Mouse (Mus musculus) embryonic facial prominence, embryonic 15.5 days (tissue): ENCODE measurements around the gene Il6st. TPM values are rescaled to one million over a fixed set of nuclear protein-coding genes. Genes with fewer than 3 reads are reported as not detected.

ENCODE experiments used
- ATAC-seq: fragments of 200-750 bp; cut with Nextera tagmentation; 2 replicates; pipeline ENCODE4 v1.8.0; 2017; ENCODE audit warnings: low read depth, moderate TSS enrichment; ENCODE audit not compliant: insufficient number of reproducible peaks, low FRiP score, low TSS enrichment
- H3K27ac ChIP-seq: fragments of 300-500 bp; sonication (generic); replicated peaks from 2 replicates; pipeline ENCODE4 v1.5.1; 2015; ENCODE audit warnings: mild to moderate bottlenecking, inconsistent platforms
- H3K27me3 ChIP-seq: fragments of 300-500 bp; sonication (generic); 2 replicates; pipeline ENCODE4 v1.6.1; 2015; ENCODE audit warnings: inconsistent platforms
- H3K36me3 ChIP-seq: fragments of 300-500 bp; sonication (generic); 2 replicates; pipeline ENCODE4 v1.6.1; 2015; ENCODE audit warnings: mild to moderate bottlenecking, inconsistent platforms
- H3K4me1 ChIP-seq: fragments of 300-500 bp; sonication (generic); 2 replicates; pipeline ENCODE4 v1.6.1; 2015; ENCODE audit warnings: inconsistent platforms
- H3K4me2 ChIP-seq: fragments of 300-500 bp; sonication (generic); replicated peaks from 2 replicates; pipeline ENCODE4 v1.6.1; 2015; ENCODE audit warnings: mild to moderate bottlenecking, inconsistent platforms
- H3K4me3 ChIP-seq: fragments of 300-500 bp; sonication (generic); replicated peaks from 2 replicates; pipeline ENCODE4 v1.5.1; 2015; ENCODE audit warnings: mild to moderate bottlenecking, inconsistent platforms
- H3K9ac ChIP-seq: fragments of 300-500 bp; sonication (generic); 2 replicates; pipeline ENCODE4 v1.6.1; 2015; ENCODE audit warnings: inconsistent platforms
- H3K9me3 ChIP-seq: fragments of 300-500 bp; sonication (generic); replicated peaks from 2 replicates; pipeline ENCODE4 v1.6.1; 2016; ENCODE audit warnings: inconsistent platforms
- WGBS: fragments of 180-500 bp; shearing (Covaris S2); methylation state at CpG from one replicate; pipeline ENCODE4 v1.1.7; 2015; 5-methylcytosine and 5-hydroxymethylcytosine counted together
- polyA plus RNA-seq: library from polyadenylated mRNA; unstranded; fragments of >200 nt; fragmentation: Nextera tagmentation; extraction: Ambion mirVana; gene quantifications from 2 replicates; pipeline ENCODE4 v1.2.1, GENCODE M21; 2015

Gene Il6st
- polyA plus RNA-seq, 1 experiment from 2014 or later = 36.4 TPM

DNA sequence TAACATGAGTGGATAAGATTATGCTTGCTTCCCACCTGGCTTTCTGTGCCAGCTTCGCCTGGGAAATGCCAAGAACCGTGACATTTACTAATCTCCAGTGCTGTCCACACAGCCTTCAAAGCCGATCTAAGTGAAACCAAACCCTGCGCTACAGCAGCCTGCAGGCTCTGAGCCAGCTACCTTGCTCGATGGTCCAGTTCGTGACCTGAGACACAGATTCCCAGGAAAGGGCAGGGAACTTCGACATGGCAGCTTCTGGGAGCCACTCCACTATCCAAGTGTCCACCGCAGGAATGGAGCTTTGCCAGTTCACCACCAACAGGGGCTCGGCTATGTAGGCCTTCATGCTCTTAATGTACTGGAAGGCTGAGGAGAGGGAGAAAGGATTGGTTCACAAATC, 69.7 kb downstream of the Il6st start:
- Histone ChIP-seq H3K36me3 (no peaks in the 10 kb centered on the region), H3K4me2 (no peak overlapping the region), H3K27me3 (no peaks in the 10 kb centered on the region), H3K9ac (no peak overlapping the region), H3K4me3 (no peak overlapping the region), H3K27ac (no peak overlapping the region), H3K9me3 (no peaks in the 10 kb centered on the region), H3K4me1 (no peaks in the 10 kb centered on the region)
- ATAC-seq = no peak
- WGBS = 47% methylated on average over 9 of the region's 9 CpGs

DNA sequence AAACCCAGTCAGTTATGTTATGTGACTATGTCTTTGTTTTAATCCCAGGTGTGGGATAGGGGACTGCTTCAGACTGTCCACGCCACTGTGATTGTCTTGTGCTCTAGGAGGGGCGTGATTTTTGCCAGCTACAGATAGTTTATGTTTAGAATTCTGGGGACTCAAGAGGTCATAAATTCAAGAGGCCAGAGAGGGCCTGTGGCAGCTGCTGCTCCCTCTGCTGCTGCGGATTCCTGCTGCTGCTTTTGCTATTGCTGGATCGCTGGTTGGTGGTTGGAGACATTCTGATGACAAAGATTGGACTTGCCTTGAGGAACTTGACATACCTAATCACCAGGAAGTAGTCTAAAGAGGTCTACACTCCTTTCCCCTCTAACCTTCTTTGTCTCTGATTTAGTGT, 72.7 kb downstream of the Il6st start:
- Histone ChIP-seq H3K27ac (no peak overlapping the region), H3K9ac (no peak overlapping the region), H3K4me2 (no peak overlapping the region), H3K27me3 (no peaks in the 10 kb centered on the region), H3K4me1 (no peaks in the 10 kb centered on the region), H3K36me3 (no peaks in the 10 kb centered on the region), H3K9me3 (no peaks in the 10 kb centered on the region), H3K4me3 (no peak overlapping the region)
- ATAC-seq = no peak
- 76% methylated on average over 4 of the region's 4 CpGs for WGBS

DNA sequence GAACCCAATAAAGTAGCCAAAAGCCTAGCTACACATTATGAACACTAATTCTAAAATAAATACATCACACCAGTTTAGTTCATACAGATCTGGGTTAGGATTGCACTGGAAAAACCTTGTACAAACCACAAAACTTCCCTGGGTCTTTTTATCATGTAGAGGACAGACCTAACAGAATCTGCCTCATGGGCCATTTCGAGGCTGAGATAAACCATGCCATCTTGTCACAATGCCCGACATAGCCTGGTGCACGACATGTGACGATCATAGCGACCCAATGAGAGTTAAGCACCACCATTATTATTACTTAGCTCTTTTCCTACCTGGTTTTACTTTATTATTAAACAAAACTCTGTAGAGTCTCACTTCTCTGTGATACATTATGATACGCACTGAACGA, 73.2 kb downstream of the Il6st start:
- Histone ChIP-seq H3K4me1 (no peaks in the 10 kb centered on the region), H3K27me3 (no peaks in the 10 kb centered on the region), H3K36me3 (no peaks in the 10 kb centered on the region), H3K4me2 (no peak overlapping the region), H3K4me3 (no peak overlapping the region), H3K9me3 (no peaks in the 10 kb centered on the region), H3K27ac (no peak overlapping the region), H3K9ac (no peak overlapping the region)
- no peak for ATAC-seq
- 93% methylated on average over 7 of the region's 7 CpGs for WGBS

DNA sequence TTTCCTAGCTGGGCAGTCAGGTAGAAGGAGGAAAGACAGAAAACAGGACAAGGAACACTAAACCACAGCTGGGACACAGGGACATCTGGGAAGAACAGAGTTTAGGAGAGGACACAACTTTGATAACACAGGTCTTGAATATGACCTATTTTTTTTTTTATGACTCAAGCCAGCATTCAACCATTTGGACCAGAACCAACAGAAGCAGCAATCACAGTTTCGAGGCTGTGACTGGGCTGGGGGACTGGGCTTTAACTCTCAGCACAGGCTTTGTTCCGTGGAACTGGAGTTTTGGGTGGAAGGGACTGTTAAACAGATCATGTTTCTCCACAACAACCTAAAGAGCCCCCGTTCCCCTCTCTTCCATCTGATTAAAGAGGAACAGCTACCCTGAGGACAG, 76.7 kb downstream of the Il6st start:
- H3K9ac ChIP-seq = no peak overlapping the region
- no peak overlapping the region for H3K27ac ChIP-seq
- 27% methylated on average over 3 of the region's 3 CpGs for WGBS
- no peaks in the 10 kb centered on the region for H3K36me3 ChIP-seq
- no peak overlapping the region for H3K4me2 ChIP-seq
- ATAC-seq = no peak
- H3K4me1 ChIP-seq = no peaks in the 10 kb centered on the region
- no peaks in the 10 kb centered on the region for H3K27me3 ChIP-seq
- H3K4me3 ChIP-seq = no peak overlapping the region
- H3K9me3 ChIP-seq = no peaks in the 10 kb centered on the region

DNA sequence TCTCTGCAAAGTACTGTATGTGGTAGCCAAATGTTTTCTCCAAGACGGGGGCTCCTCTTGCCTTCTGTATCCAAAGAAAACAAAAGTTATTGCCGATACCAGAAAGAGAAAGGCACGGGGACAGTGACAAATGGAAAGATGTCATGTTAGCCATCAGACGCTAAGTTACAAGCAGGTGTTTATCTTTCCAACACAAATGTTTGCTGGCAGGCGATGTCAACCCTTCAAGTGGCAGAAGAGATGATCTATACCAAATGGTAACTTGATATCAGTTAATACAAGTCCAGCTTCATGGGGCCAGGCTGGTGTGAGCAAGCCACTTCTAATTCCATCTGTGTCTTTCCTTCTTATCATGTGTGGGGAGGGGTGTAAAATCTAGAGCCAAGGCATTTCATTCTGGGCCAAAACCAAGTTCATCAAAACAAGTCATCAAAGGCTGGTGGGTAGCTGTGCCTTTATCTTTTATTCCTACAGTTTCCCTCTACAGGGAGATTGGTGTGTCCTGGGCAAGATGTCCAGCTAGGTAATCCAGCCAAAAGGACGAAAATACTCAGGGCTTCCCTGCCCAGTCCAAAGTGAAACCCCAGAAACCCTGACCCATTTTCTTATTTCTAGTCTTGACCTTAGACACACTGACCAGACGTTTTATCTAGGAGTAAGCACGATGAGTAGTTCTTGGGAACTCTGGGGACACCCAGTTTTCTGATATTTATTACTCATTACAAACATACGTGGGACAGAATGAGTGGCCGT, 77.5 kb downstream of the Il6st start:
- 75% methylated on average over 10 of the region's 10 CpGs for WGBS
- no peak for ATAC-seq
- no peaks in the 10 kb centered on the region for H3K27me3 ChIP-seq
- H3K4me1 ChIP-seq = no peaks in the 10 kb centered on the region
- H3K4me3 ChIP-seq = no peak overlapping the region
- no peak overlapping the region for H3K9ac ChIP-seq
- H3K36me3 ChIP-seq = no peaks in the 10 kb centered on the region
- H3K4me2 ChIP-seq = no peak overlapping the region
- no peaks in the 10 kb centered on the region for H3K9me3 ChIP-seq
- no peak overlapping the region for H3K27ac ChIP-seq

DNA sequence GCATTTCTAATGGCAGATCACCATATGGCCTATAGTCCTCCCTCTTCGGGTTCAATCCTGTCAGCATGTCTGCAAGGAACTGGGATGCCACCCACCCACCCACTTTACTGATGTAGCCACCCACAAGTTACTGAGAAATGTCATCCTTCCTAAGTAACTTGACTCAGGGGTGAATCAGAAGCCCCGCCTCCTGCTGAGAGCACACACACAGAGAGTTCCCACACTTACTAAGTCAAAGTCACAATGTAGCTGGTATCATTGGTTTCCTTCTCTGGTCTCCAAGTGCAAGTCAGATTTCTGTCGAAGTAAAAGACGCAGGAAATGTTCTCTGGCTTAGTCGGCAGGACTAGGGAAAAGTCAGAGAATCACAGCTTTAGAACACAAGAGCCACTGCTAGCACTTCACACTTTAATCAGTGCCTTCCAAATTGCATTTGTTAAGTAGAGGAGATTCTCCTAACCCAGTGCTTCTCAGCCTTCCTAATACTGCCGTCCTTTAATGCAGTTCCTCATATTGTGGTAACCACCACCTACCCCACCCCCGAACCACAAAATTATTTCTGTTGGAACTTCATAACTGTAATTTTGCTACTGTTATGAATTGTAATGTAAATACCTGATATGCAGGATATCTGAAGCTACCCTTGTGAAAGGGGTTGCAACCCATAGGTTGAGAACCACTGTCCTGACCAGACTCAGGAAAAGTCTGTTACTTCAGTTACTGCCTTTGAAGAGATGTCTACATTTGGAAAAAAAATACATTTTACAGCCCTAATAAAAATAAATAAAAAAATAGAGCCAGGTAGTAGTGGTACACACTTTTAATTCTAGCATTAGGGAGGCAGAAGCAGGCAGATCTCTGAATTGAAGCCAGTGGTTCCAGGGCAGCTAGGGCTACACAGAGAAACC, 88.0 kb downstream of the Il6st start:
- H3K9me3 ChIP-seq = no peaks in the 10 kb centered on the region
- no peak overlapping the region for H3K4me3 ChIP-seq
- 84% methylated on average over 7 of the region's 7 CpGs for WGBS
- no peaks in the 10 kb centered on the region for H3K36me3 ChIP-seq
- no peak overlapping the region for H3K9ac ChIP-seq
- H3K27me3 ChIP-seq = no peaks in the 10 kb centered on the region
- no peak overlapping the region for H3K4me2 ChIP-seq
- no peak for ATAC-seq
- no peak overlapping the region for H3K27ac ChIP-seq
- H3K4me1 ChIP-seq = no peaks in the 10 kb centered on the region

DNA sequence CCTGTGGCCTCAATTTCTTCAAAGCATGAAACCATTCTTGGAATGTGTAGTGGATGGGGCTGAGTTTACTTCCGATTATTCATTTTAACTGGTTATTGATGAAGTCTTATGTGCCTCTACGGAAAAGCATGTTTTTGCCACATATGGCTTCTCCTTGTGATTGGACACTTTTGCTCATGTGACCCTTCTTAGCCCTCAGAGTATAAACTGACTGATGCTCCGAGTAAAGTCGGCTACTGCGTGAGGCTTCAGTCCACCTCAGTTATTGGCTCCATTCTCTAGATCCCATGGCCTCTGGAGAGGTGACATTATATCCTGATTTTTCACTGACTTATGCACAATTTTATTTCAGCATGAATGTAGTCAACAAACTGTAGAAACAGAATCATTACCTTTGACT, 89.4 kb downstream of the Il6st start:
- WGBS = 84% methylated on average over 5 of the region's 5 CpGs
- no peaks in the 10 kb centered on the region for H3K27me3 ChIP-seq
- H3K4me1 ChIP-seq = no peaks in the 10 kb centered on the region
- H3K4me3 ChIP-seq = no peak overlapping the region
- H3K9ac ChIP-seq = no peak overlapping the region
- H3K27ac ChIP-seq = no peak overlapping the region
- no peaks in the 10 kb centered on the region for H3K36me3 ChIP-seq
- H3K9me3 ChIP-seq = no peaks in the 10 kb centered on the region
- H3K4me2 ChIP-seq = no peak overlapping the region
- no peak for ATAC-seq

DNA sequence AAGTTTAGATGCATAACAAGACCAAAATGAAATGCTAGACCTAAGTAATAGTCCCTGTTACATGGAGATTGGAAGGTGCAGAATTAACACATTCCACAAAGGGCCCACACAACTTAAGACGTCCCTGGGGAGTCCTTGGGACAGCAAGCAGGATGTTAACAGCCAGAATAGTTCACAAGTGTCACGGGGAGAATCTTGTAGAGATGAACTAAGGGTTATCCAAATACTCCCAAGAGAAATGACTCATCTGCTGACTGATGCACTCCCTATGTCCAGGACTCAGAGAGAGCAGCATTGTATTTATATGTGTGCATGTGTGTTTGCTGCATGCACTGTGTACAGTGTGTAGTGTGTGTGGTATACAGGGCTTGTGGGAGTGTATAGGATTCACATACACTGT, 92.6 kb downstream of the Il6st start:
- WGBS = 40% methylated on average over 2 of the region's 2 CpGs
- no peak overlapping the region for H3K4me3 ChIP-seq

More for the DNA sequence above, 92.6 kb downstream of the Il6st start:
- no peaks in the 10 kb centered on the region for H3K9me3 ChIP-seq
- no peaks in the 10 kb centered on the region for H3K4me1 ChIP-seq
- no peaks in the 10 kb centered on the region for H3K27me3 ChIP-seq
- no peaks in the 10 kb centered on the region for H3K36me3 ChIP-seq
- ATAC-seq = no peak
- no peak overlapping the region for H3K27ac ChIP-seq
- no peak overlapping the region for H3K4me2 ChIP-seq
- no peak overlapping the region for H3K9ac ChIP-seq

Other genes with a start within 250 kb of the Il6st start
- 0.81 and 1.1 TPM in 2 replicates for gene Ankrd55, start 175.6 kb upstream of the Il6st start, polyA plus RNA-seq
- gene Il31ra, start 130.3 kb downstream of the Il6st start, polyA plus RNA-seq = 0.18 and 0.32 TPM in 2 replicates
- gene Ddx4, start 188.4 kb downstream of the Il6st start, polyA plus RNA-seq = 0.59 and 0.72 TPM in 2 replicates
- gene Slc38a9, start 196.7 kb downstream of the Il6st start, polyA plus RNA-seq = 19.0 and 20.2 TPM in 2 replicates